Mouse (Mus musculus) WW6 (cell line): ENCODE results near the gene Coq5.
"Not testable (repeated sequence)": the region's sequence is repeated elsewhere in the genome, so short reads cannot be mapped to it uniquely, and the experiment has no call there.

Experiments used
- DNase-seq: peaks from one replicate; pipeline ENCODE4 v3.0.0-alpha.2; 2013; ENCODE audit warnings: low read depth, low spot score

The Coq5 gene

DNA sequence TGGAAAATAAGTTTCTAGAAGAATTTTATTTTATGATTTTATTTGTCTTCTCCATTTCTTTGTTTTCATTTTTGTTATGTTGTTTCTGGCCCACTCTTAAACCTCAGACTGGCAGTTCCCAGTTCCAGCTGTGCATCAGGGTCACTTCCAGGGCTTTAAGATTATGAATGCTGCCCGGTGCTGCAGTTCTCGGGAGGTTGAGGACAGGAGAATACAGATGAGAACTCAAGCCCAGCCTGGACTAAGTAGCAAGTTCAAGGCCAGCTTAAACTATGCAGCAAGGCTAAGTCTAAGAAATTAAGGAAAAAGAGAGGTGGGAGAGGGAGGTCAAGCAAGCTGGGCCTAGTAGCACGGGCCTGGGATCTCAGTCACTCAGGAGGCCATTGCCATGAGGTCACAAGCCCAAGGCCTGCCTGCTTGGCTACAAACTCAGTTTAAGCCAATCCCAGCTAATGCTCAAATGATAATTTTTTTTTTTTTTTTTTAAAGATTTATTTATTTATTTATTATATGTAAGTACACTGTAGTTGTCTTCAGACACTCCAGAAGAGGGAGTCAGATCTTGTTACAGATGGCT, 11.9 kb upstream of the Coq5 start:
- no peak for DNase-seq

DNA sequence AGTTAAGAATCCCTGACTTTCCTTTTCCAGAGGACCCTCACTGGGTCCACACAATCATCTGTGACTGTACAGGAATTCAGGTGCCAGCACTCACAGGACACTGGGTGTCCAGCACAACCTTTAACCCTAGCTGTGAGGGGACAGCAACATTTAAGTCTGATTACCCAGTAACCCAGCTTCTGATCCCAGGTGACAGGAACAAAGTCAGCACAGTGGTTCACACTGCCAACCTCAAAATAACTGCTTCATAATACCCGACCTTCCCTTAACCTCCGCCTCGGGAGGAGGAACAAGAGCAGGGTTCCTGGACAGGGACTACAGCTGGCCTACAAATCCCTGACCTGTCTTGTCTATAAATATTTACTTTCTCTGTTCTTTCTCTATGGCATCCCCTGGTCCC, 11.2 kb upstream of the Coq5 start:
- DNase-seq = no peak

DNA sequence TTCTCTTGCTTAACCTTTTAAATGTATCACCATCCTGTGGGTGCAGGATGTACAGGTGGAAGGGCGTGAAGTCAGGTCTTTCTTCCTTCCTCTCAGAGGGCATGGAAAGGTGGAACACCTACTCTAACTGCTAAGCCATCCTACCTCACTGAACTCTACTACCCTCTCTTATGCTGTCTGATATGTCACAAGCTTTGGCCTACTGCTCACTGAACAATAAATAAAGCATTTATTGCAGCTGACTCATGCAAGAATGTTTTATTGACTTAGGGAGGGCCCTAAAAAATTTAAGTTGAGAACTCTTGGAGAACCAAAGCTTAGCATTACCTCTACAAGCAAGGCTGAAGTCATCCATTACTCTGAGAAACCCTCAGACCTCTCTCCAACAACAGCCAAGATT, 9.5 kb upstream of the Coq5 start:
- DNase-seq = no peak

DNA sequence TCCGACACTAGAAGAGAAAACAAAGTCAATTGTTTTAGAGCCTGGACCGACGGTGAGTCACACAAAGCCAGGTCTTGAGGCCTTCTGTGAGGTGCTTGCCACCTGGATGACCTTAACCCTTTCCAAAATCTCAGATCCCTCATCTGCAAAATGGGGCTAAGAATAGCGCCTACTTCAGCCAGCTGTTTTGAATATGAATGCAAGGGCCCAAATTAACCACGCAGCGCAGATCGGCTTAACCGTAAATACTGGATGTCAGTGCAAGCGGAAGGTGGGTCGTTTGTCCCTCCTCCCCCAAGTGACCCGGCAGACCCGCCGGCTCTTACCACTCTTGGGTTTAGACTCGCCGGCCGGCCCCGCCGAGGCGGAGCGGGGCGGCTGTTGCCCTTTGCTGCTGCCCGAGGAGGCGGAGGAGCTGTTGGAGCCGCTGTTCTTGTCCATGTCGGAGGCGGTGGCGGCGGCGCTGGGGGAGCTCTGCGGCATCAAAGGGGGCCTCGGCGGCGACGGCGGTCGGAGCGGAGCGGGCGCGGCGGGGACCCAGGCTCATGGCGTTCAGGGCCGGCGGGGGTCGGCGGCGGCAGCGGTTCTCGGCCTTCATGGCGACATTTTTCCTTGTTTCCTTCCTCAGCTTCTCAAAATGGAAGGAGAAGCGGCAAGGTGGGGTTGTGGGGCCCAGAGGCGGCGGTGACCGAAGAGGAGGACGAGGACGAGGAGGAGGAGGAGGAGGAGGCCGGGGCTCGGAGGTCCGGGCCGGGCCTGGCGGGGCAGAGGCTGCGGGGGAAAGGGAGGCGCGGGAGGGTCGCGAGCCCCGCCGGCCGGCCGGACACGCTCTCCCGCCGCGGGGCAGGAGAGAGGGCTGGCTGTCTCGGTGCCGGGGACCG, 7.3 kb upstream of the Coq5 start:
- DNase-seq = no peak

DNA sequence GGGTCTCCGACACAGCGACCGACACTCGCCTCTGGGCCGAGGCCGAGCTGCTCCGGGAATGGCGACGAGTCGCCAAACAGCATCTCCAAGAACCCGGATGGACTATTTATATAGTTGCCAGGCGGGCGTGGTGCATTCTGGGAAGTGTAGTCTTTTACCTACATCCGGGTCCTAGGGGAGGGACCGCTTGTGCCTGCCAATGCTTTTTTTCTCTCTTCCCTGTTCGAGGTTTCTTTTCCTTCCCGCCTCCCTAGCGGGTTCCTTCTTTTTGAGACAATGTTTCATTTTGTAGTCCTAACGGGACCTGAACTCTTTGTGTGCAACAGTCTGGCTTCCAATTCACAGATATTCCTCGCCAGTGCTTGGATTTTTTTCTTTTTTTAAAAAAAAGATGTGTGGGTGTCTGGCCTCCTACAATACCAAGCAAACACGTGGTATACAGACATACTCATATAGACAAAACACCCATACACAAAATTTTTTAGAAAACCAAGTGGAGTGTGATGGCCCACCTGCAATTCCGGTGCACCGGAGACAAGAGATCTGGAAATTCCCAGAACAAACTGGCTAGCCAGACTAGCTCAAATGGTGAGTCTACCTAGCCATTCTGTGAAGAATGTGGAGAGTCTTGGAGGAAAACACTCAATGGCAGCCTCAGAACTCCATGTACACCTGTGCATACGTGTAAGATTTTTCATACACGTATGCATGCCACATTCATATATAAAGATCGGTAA, 6.5 kb upstream of the Coq5 start, which contains the start of gene Rnf10:
Gene Rnf10 (minus strand): TSS at position 87 of the 737 bp plus-strand sequence.
- peak; percentile 87 for DNase-seq

DNA sequence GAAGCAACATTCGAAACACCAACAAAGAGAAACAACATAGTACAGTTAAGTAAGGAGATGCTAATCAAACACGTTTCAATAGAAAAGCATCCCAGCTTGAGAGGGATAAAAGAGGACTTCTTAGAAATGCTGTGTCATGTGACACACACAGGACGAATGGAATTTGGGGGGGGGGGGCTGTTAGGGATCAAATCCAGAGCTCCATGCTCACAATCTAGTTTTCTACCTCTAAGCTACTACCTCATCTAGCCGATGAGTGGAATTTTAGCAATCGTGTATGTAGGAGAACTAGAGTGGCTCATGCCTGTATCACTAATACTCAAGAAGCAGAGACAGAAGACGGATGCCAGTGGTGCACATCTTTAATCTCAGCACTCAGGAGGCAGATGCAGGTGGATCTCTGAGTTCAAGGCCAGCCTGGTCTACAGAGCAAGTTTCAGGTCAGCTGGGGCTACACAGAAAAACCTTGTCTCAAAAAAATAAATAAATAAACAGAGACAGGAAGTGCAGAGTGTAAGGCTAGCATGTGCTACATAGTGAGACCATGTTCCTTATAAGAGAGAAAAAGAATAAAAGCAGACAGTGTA, 5.8 kb upstream of the Coq5 start:
- no peak for DNase-seq

DNA sequence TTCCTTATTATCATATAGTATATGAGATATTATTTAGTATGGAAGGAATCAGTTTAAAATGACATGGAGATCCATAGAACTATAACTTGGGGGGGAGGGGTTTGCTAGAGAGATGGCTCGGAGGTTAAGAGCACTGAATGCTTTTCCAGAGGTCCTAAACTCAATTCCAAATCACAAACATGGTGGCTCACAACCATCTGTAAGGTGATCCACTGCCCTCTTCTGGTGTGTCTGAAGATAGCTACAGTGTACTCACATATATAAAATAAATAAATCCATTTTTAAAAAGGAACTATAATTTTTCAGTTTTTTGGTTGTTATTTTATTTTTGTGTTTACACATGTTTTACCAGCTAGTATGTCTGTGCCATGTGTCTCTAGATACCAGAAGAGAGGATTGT, 5.1 kb upstream of the Coq5 start:
- DNase-seq = no peak

DNA sequence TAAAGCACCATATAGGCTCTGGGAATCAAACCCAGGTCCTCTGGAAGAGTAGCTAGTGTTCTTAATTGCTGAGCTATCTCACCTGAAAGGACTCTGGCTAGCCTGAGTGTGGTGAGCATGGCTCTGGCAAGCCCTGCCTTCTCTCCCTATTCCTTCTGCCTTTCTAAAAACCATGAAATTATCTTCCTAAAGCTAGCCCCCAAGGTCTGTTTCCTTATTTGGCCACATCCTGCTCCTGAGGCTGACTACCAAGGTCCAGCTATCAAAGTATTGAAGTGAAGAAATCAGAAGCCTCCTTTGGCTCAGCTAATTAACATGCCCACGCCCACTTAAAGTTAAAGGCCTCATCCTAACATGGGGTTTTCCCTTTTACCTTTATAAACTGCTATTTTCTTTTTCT, 4.7 kb upstream of the Coq5 start:
- no peak for DNase-seq

DNA sequence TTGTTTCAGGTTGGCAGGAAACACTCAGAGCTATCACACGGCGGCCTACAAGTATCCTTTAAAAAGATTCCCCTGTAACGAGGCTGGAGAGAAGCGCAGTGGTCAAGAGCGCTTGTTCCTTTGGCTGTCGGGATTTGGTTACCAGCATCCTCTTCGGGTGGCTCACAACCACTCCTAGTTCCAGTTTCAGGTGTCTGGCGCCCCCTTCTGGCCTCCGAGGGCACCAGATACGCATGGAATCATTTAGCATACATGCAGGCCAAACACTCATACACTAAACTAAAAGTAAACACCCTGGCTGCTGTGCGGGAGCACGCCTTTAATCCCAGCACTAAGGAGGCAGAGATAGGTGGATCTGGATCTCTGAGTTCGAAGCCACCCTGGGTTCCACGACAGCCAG, 3.5 kb upstream of the Coq5 start:
- DNase-seq = peak; percentile 90

DNA sequence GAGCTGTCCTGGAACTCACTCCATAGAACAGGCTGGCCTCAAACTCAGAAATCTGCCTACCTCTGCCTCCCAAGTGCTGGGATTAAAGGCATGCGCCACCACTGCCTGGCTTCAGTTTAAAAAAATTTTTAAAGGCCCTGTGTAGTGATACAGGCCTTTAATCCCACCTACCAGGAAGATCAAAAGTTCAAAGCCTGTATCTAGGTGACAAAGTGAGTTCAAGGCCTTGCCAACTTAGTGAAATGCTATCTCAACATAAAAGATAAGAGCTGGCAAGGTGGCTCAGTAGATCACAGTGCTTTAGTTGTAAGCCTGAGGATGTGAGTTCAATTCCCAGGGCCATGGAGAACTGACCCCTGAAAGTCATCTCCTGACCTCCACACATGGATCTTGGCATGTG, 1.4 kb upstream of the Coq5 start:
- DNase-seq = no peak

DNA sequence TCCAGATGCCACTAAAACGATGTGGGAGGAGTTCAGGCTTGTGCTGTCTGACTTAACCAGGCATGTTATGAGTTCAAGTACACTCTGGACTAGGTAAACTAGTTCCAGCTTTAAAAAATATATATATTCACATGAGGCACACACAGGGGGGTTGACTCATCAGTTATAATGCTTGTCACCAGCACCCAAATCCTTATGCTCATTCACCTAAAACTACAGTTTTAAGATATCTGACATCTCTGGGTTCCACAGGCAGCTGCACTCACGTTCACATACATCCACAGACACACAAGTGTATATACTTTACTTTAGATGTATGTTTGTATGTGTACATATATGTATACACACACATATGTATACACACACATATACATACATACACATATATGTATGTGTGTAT, 681 bp upstream of the Coq5 start:
- no peak for DNase-seq

DNA sequence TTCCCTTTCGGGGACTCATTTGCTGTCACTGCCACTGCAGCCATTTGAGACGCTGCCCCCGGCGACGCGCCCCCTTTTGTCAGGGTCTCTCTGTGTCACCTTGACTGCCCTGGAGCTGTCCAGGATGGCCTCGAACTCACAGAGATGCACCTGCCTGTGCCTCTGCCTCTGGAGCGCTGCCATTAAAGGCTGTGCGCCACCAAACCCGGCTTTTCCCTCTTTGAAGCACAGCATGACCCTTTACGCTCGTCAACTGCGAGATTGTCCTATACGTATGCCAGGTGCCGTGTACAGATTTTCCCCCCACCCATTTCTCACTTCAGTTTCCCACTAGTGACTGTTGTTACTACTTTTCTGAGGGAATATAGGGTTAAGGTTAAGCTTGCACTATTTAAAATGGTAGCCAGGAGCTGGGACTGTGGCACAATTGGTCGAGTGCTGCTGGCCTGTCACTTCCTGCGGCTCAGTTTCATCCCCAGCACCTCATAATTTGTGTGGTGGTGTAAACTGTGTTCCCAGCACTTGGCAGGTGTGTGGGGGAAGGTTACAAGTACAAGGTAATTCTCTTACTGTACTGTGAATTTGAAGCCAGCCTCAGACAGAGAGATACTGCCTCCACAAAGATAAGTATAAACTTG, 703 bp downstream of the Coq5 start:
- no peak for DNase-seq

DNA sequence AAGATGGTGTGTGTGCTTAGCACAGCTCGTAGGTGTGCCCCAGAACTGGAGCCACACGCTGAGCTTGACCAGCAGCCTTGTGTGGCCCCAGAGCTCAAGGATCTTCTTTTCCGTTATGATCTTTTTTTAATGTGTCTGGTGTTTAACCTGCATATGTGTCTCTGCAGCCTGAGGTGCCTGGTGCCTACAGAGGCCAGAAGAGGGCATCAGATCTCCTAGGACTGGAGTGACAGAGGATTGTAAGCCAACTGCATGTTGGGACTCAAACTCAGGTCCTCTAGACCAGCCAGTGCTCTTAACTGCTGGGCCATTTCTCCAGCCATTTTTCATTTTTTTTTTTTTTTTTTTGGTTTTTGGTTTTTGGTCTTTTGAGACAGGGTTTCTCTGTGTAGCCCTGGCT, 5.3 kb downstream of the Coq5 start:
- no peak for DNase-seq

DNA sequence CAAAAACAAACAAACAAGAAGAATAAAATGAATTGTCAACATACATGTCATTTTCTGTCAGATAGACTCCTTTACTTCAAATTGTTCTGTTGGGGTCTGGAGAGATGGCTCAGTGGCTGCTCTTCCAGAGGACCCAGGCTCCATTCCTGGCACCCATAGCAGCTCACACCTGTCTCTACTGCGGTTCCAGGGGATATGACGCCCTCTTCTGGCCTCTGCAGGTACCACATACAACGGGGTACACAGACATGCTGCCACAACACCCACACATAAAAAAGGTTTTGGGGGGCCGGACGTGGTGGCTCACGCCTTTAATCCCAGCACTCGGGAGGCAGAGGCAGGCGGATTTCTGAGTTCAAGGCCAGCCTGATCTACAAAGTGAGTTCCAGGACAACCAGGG, 14.7 kb downstream of the Coq5 start:
- DNase-seq = no peak

DNA sequence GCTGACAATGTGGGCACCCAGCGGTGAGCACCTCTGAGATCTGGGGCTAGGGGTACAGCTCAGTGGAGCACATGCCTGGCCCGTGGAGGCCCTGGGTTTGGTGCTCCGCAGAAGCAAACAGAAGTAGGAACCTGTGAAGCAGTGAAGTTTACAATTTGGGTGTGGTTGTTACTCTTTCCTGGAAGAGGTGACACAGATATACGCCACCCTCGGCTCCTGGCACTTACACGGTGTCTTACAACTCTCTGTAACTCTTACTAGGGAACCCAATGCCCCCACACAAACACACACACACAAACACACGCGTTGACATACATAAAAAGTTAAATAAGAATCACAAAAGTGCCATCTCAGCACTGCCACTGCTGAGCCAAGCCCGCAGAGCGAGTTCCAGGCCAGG, 16.9 kb downstream of the Coq5 start:
- no peak for DNase-seq

DNA sequence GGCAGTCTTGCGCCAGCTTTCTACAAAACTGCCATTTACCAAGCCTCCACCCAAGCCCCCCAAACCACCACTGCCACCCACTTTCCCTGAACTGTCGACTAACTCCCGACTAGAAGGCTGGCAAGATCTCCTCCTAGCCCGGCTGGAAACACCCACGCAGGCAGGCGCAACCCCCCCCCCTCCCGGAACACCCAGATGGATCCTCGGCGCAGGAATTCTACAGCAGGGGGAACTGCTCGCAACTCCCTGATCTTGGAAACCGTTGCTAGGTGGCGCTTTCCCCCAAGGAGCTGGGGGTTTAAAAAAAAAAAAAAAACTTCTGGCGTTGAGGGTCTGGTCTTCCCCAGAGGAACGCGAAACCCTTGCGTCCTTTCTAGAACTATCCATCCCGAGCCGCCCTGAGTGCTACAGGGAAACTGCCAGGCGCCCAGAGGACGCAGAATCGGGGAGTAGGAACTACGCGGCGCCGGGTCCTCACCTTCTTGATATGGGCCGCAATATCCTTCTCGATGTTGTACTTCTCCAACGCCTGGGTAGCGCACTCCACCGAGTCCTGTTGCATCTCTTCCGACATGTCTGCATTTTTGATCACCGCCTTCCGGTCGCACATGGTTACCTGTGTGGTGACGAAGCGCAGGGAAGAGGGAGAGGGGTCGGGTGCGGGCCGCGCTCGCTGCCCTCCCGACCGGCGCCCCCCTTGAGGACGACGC, 20.7 kb downstream of the Coq5 start:
- no peak for DNase-seq

DNA sequence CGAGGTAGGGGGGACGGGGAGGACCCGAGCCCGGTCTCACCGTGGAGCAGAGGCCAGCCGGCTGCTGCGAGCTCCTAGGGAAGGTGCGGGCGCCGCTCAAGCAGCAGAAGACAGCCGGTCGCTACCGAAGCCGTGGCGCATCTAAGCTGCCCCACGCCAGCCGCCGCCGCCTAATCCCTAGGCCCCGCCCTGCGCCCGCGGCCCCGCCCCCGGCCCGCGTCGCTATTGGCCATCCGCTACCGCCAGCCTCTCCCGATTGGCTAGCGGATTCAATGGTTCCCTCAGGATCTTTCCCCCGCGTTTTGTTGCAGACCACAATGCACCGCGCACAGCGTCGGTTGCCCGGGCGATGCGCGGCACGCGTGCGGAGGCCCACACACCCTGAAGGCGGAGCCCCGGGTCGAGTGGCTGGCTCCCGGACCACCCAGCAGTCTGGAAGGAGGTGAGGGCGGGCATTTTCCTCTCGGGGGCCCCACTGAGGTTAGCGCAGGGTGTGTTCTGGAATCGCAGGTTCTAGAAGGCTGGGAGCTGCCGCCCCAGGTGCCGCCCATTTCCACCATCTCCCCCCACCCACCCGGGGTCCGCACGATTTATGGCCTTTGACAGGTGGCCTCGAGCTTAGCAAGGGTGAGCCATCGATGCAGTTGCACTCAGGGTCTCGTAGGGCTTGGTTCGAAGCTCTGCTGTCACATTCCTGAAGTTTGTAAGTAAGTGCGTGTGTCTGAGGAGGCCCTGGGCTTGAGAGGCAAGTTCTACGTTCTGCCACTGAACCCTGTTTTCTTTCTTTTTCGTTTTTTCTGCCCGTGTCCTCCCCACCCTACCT, 21.5 kb downstream of the Coq5 start, which contains the start of gene Dynll1:
Gene Dynll1 (minus strand): TSS at position 208 of the 823 bp plus-strand sequence.
- peak; percentile 93 for DNase-seq

DNA sequence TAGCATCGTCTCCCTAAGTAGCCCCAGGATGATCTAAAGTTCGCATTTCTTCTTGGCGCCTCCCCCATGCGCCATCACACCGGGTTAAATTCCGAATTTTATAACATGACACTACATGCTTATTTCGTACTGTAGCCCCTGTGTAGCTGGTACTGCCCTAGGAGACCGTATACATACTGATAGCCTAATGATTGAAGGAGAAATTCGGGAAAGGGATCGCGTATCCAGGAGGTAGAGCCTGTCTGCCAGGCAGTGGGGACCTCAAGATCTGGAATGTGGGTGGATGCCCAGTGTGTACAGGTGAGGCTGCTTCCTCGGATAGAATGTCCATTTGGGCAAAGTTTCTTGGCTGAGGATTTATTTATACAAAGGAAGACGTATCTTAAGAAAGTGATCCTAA, 22.1 kb downstream of the Coq5 start:
- no peak for DNase-seq

DNA sequence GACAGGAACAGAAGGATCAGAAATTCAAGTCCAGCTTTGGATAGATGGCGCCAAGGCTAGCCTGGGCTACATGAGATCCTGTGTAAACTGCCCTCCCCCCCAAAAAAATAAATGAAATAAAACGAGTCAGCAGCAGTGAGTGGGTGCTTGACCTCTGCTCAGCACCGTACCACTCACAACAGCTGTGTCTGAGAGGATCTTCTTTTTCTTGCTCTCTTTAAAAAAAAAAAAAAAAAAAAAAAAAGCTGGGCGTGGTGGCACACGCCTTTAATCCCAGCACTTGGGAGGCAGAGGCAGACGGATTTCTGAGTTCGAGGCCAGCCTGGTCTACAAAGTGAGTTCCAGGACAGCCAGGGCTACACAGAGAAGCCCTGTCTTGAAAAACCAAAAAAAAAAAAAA, 22.7 kb downstream of the Coq5 start:
- DNase-seq = not testable (repeated sequence)

DNA sequence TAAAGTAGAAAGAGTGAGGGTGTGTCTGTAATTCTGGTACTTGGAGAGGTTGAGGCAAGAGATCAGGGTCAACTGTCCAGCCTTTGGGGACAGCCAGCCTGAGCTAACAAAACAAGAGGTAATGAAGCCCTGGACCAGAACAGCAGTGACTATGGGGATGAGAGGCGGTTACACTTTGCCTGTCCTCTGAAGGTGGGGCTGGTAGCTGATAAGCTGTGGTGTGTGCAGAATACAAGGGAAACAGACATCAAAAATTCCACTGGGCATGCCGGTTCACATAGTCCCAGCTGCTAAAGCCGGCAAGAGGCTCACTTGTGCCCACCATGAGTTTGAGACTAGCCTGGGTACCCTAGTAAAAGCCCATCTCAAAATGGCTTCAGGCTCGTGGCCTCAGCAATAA, 32.9 kb downstream of the Coq5 start:
- no peak for DNase-seq
